Mouse (Mus musculus): Measurements from ENCODE around the gene Bcas3. TPM values are rescaled to one million over a fixed set of nuclear protein-coding genes. Genes with fewer than 3 reads are reported as not detected.

Gene Bcas3
- polyA plus RNA-seq, 1 experiment from 2014 or later = 26.0 TPM

DNA sequence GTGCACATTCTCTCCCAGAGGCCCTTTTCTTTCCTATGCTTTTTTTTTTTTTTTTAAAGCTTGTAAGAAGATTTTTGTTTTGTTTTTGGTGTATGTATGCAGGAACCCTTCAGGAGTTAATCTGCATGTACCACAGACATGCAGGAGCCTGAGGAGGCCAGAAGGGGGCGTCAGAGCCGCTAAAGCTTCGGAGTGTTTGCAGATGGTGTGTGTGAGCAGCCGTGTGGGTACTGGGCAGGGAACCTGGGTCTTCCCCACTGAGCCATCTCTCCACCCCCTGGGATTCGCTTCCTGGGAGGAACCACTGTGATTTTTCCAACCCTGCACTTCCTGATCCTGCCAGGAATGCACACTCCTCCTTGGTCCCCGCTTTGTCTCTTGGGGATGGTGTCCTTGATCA is 497.8 kb downstream of the Bcas3 start:
- DNase-seq (ENCODE audit: low spot score) (peak; percentile 51), ATAC-seq (no peak)
- Histone ChIP-seq H3K4me3 (ENCODE audit: low read depth, low read length) (no peak overlapping the region), H3K4me1 (ENCODE audit: insufficient read depth, low read depth, low read length) (no peaks in the 10 kb centered on the region), H3K4me2 (replicated peaks; ENCODE audit: low read depth, low read length) (no peak overlapping the region), H3K27me3 (replicated peaks; ENCODE audit: insufficient read depth, low read length) (no peaks in the 10 kb centered on the region), H3K27ac (ENCODE audit: low read length) (peak overlapping the region; percentile 9; the same call in 1 of the 2 replicates), H3K9ac (replicated peaks; ENCODE audit: low read depth) (no peak overlapping the region), H3K36me3 (ENCODE audit: insufficient read depth, low read length) (no peaks in the 10 kb centered on the region), H3K9me3 (ENCODE audit: low read length) (no peaks in the 10 kb centered on the region)
- 35% methylated on average over 6 of the region's 6 CpGs for WGBS
- no peak for TF ChIP-seq EP300 (IDR thresholded peaks at IDR 0.05)
- peak; percentile 62 for TF ChIP-seq CTCF (IDR thresholded peaks at IDR 0.05)

- DNase-seq (ENCODE audit: low spot score) (no peak), ATAC-seq (no peak)
- Histone ChIP-seq H3K36me3 (ENCODE audit: insufficient read depth, low read length) (no peaks in the 10 kb centered on the region), H3K27ac (ENCODE audit: low read length) (no peak overlapping the region), H3K9ac (replicated peaks; ENCODE audit: low read depth) (no peak overlapping the region), H3K9me3 (ENCODE audit: low read length) (no peaks in the 10 kb centered on the region), H3K4me1 (ENCODE audit: insufficient read depth, low read depth, low read length) (no peaks in the 10 kb centered on the region), H3K27me3 (replicated peaks; ENCODE audit: insufficient read depth, low read length) (no peaks in the 10 kb centered on the region), H3K4me3 (ENCODE audit: low read depth, low read length) (no peak overlapping the region), H3K4me2 (replicated peaks; ENCODE audit: low read depth, low read length) (no peak overlapping the region)
- TF ChIP-seq CTCF (IDR thresholded peaks at IDR 0.05) (no peak), EP300 (IDR thresholded peaks at IDR 0.05) (no peak)
- WGBS = 30% methylated on average over 6 of the region's 6 CpGs
Measured at GRCm38 (mm10) chr11:85857997-85858698, 505.2 kb downstream of the Bcas3 start.

DNA sequence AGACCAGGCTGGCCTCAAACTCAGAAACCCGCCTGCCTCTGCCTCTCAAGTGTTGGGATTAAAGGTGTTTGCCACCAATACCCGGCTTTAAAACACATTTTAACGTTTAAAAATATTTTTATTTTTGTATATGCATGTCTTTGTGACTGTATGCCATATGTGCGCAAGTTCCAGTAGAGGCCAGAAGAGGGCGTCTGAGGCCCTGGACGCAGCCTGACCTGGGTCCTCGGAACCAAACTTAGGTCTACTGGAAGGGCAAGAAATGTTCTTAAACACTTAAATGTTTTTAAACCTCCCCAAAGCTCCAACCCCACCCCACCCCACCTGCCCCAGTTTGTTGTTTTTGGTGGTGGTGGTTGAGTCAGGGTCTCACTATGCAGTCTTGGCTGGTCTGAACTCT is 511.4 kb downstream of the Bcas3 start:
- DNase-seq (ENCODE audit: low spot score) (no peak), ATAC-seq (no peak)
- Histone ChIP-seq H3K4me3 (ENCODE audit: low read depth, low read length) (no peak overlapping the region), H3K4me1 (ENCODE audit: insufficient read depth, low read depth, low read length) (no peaks in the 10 kb centered on the region), H3K9me3 (ENCODE audit: low read length) (no peaks in the 10 kb centered on the region), H3K36me3 (ENCODE audit: insufficient read depth, low read length) (no peaks in the 10 kb centered on the region), H3K9ac (replicated peaks; ENCODE audit: low read depth) (no peak overlapping the region), H3K4me2 (replicated peaks; ENCODE audit: low read depth, low read length) (no peak overlapping the region), H3K27ac (ENCODE audit: low read length) (no peak overlapping the region), H3K27me3 (replicated peaks; ENCODE audit: insufficient read depth, low read length) (no peaks in the 10 kb centered on the region)
- TF ChIP-seq CTCF (IDR thresholded peaks at IDR 0.05) (peak; percentile 67), EP300 (IDR thresholded peaks at IDR 0.05) (no peak)
- 40% methylated on average over 7 of the region's 7 CpGs for WGBS

Small RNAs within 50 kb of the gene (microRNA-seq; reads per million reads assigned to microRNA genes)
- not detected for gene Mir5110

Other genes starting within 250 kb of the Bcas3 start
- gene Usp32, start 213.0 kb upstream of the Bcas3 start, polyA plus RNA-seq (2015; fragmentation: Nextera tagmentation; extraction: Ambion mirVana) = 4.1 and 4.5 TPM in 2 replicates
- gene 1700125H20Rik, start 182.8 kb upstream of the Bcas3 start, polyA plus RNA-seq (2015; fragmentation: Nextera tagmentation; extraction: Ambion mirVana) = 0.24 TPM in 1 of 2 replicates, not detected in the other
- 25.9 and 27.4 TPM in 2 replicates for gene Appbp2, start 118.0 kb upstream of the Bcas3 start, polyA plus RNA-seq (2015; fragmentation: Nextera tagmentation; extraction: Ambion mirVana)
- gene Ppm1d, start 41.9 kb upstream of the Bcas3 start, polyA plus RNA-seq (2015; fragmentation: Nextera tagmentation; extraction: Ambion mirVana) = 12.6 and 13.3 TPM in 2 replicates